Comparison of ENCODE assay signal across 8 mouse cellular contexts in the genomic region with DNA sequence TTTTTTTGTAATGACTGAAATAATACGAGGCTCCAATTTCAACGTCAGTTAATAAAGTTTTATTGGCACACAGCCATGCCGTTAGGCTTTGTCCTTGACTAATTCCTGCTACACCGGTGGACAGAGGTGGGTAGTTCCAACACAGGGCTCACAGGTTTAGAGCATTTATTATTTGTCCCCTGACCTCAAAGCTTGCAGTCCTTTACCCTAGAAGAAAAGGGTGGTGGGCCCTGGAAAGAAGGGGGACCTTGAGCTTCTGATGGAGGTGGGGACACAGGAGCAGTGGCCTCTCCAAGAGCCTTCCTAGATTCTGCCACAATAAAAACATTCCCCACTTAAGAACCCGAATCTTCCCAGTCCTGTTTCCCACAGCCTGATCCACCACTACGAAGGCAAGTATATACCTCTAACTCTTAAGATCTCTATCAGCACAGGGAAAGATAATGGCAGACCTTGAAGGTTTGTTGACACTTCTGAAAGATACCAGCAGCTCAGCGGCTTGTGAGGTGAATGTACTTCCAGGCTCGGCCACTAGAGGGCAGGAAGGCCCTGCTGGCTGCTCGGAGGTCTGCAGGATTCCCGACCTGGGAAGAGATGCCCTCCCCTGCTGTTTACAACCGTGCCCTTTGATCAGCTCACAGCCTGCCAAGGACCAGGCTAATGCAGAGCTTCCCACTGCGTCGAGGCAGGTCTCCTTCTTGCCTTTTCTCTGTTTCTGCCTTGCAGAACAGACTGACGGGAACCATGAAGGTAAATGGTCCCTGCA. TPM values are rescaled to one million over a fixed set of nuclear protein-coding genes. Genes with fewer than 3 reads are reported as not detected.
DNase-seq lines count a peak whose midpoint lies in the region; ATAC-seq and TF ChIP-seq lines count a peak whose summit lies in the region.

No protein-coding gene starts in this region.

- H3K27ac ChIP-seq in forebrain, embryonic 14.5 days (ENCODE audit: low read depth, low read length), result no peak overlapping the region
- H3K27ac ChIP-seq in layer of hippocampus, adult 2 months, result no peak overlapping the region

- peak; percentile 98 for TF ChIP-seq CTCF in layer of hippocampus, adult 2 months (conservative IDR thresholded peaks at IDR 0.05)

- H3K4me1 ChIP-seq in forebrain, embryonic 14.5 days (ENCODE audit: control insufficient read depth, insufficient read depth, low read length), result peaks cover 20% of the 10 kb centered on the region; the same call in 1 of the 2 replicates

- H3K27me3 ChIP-seq in forebrain, embryonic 14.5 days (replicated peaks; ENCODE audit: control insufficient read depth, insufficient read depth, low read length), result no peaks in the 10 kb centered on the region

- peak overlapping the region; percentile 9; the same call in 1 of the 2 replicates for H3K9ac ChIP-seq in forebrain, embryonic 14.5 days (ENCODE audit: low read length)

- ATAC-seq in cerebellum, adult (ENCODE audit: insufficient number of reproducible peaks, low FRiP score, low TSS enrichment), result peak; percentile 82
- peak; percentile 66 for ATAC-seq in forebrain, embryonic 14.5 days
- peak; percentile 76 to 79 for ATAC-seq in hematopoietic stem cell, adult 5-6 weeks (replicated peaks in 1 of 2; ENCODE audit: insufficient read depth in 1 of 2, low FRiP score in 2 of 2, low TSS enrichment in 1 of 2, low read depth in 1 of 2, poor library complexity in 2 of 2, severe bottlenecking in 2 of 2)

- H3K4me2 ChIP-seq in forebrain, embryonic 14.5 days (ENCODE audit: low read length), result peak overlapping the region; percentile 9; the same call in 1 of the 2 replicates

- no peaks in the 10 kb centered on the region for H3K9me3 ChIP-seq in forebrain, embryonic 14.5 days (replicated peaks; ENCODE audit: control insufficient read depth, low read length)

- H3K4me3 ChIP-seq in forebrain, embryonic 14.5 days (ENCODE audit: low read depth, low read length), result no peak overlapping the region
- no peak overlapping the region for H3K4me3 ChIP-seq in layer of hippocampus, adult 2 months

- no peaks in the 10 kb centered on the region for H3K36me3 ChIP-seq in forebrain, embryonic 14.5 days (ENCODE audit: control insufficient read depth, insufficient read depth, low read length)

- 18% methylated on average over 14 of the region's 14 CpGs for WGBS in forebrain, embryonic 14.5 days

- DNase-seq in ES-CJ7 (ENCODE audit: low read depth, low spot score), result peak; percentile 95
- peak; percentile 90 for DNase-seq in forebrain, embryonic 14.5 days (ENCODE audit: low spot score)
- peak; percentile 78 to 95 for DNase-seq in layer of hippocampus, adult 2 months (ENCODE audit: low spot score in 2 of 2)
- DNase-seq in lung, postnatal 10 days, result peak; percentile 91
- DNase-seq in retina, adult 2 months (ENCODE audit: low read depth, low spot score), result peak; percentile 54
- peak; percentile 80 for DNase-seq in thymus, postnatal 25 days

RNA-seq across cellular contexts. Expression of a gene that starts 17.7 kb away (rescaled TPM):
- polyA plus RNA-seq in forebrain, embryonic 14.5 days (2014; fragmentation: Nextera tagmentation; extraction: Ambion mirVana), result 0.31 and 0.69 TPM in 2 replicates
- 4.5 and 6.4 TPM in 2 replicates for total RNA-seq in hematopoietic stem cell, adult 5-6 weeks (2017)
- 10 to 100 TPM; 21.7 to 23.7 TPM for total RNA-seq in layer of hippocampus, adult 2 months (2021)

RNA-seq across cellular contexts. Expression of a gene that starts 34.0 kb away (rescaled TPM):
- polyA plus RNA-seq in forebrain, embryonic 14.5 days (2014; fragmentation: Nextera tagmentation; extraction: Ambion mirVana), result 15.5 and 18.7 TPM in 2 replicates
- not detected in 2 replicates for total RNA-seq in hematopoietic stem cell, adult 5-6 weeks (2017)
- total RNA-seq in layer of hippocampus, adult 2 months (2021), result under 1 TPM; 0.64 to 0.88 TPM

RNA-seq across cellular contexts. Expression of a gene that starts 34.1 kb away (rescaled TPM):
- 2.2 and 2.9 TPM in 2 replicates for polyA plus RNA-seq in forebrain, embryonic 14.5 days (2014; fragmentation: Nextera tagmentation; extraction: Ambion mirVana)
- total RNA-seq in hematopoietic stem cell, adult 5-6 weeks (2017), result not detected in 2 replicates
- total RNA-seq in layer of hippocampus, adult 2 months (2021), result under 1 TPM; 0.47 to 0.61 TPM
